Mouse (Mus musculus) gastrocnemius, adult 18-20 months (tissue): ENCODE data around the gene Gm11273. TPM values are rescaled to one million over a fixed set of nuclear protein-coding genes. Genes with fewer than 3 reads are reported as not detected.

Source experiments
- DNase-seq: peaks from one replicate; pipeline ENCODE4 v3.0.0; 2021; ENCODE audit warnings: low spot score
- total RNA-seq, 2 experiments: library from RNA; stranded (reverse); gene quantifications; 2 replicates each; pipeline ENCODE4 v1.2.3; 2021

Gene Gm11273
- total RNA-seq, 2 experiments from 2014 or later: 144 to 150 TPM

- no peak for DNase-seq
Measured at GRCm38 (mm10) chr13:21453042-21453441, 48.2 kb downstream of the Gm11273 start.

Other genes starting within 250 kb of the Gm11273 start
- not detected for gene Gpx5, start 208.7 kb downstream of the Gm11273 start, total RNA-seq
- gene Gpx6, start 189.3 kb downstream of the Gm11273 start, total RNA-seq: not detected
- gene Olfr1367, start 154.5 kb downstream of the Gm11273 start, total RNA-seq: not detected
- gene Zscan12, start 138.6 kb downstream of the Gm11273 start, total RNA-seq: 1 to 10 TPM; 6.8 to 7.6 TPM
- 10 to 100 TPM; 13.0 to 17.0 TPM for gene Zkscan3, start 98.7 kb downstream of the Gm11273 start, total RNA-seq
- under 1 TPM; 0.31 to 0.39 TPM for gene Pgbd1, start 60.4 kb downstream of the Gm11273 start, total RNA-seq
- 10 to 100 TPM; 13.1 to 14.1 TPM for gene Zscan26, start 47.7 kb downstream of the Gm11273 start, total RNA-seq
- gene Nkapl, start 32.9 kb downstream of the Gm11273 start, total RNA-seq: under 1 TPM; 0.19 to 0.21 TPM
- gene Zkscan4, start 22.5 kb downstream of the Gm11273 start, total RNA-seq: under 1 TPM; 0.40 to 0.73 TPM
- not detected for gene Gm10065, start 22.0 kb downstream of the Gm11273 start, total RNA-seq
- gene AK157302, start 6.2 kb downstream of the Gm11273 start, total RNA-seq: 10 to 100 TPM; 22.8 to 23.3 TPM
- 1 to 10 TPM; 6.2 to 6.3 TPM for gene Zkscan8, start 29.7 kb upstream of the Gm11273 start, total RNA-seq
- not detected for gene Olfr1366, start 41.4 kb upstream of the Gm11273 start, total RNA-seq
- not detected for gene Olfr1535, start 58.5 kb upstream of the Gm11273 start, total RNA-seq
- gene Olfr1364, start 80.3 kb upstream of the Gm11273 start, total RNA-seq: not detected
- gene Olfr1362, start 112.6 kb upstream of the Gm11273 start, total RNA-seq: not detected
- not detected for gene Olfr11, start 141.1 kb upstream of the Gm11273 start, total RNA-seq
- not detected for gene Olfr1361, start 162.0 kb upstream of the Gm11273 start, total RNA-seq
- gene Olfr1360, start 176.0 kb upstream of the Gm11273 start, total RNA-seq: not detected
- gene Olfr1359, start 196.7 kb upstream of the Gm11273 start, total RNA-seq: not detected
- 1 to 10 TPM; 3.4 to 3.7 TPM for gene Hist1h2bl, start 214.7 kb upstream of the Gm11273 start, total RNA-seq
- 1 to 10 TPM in 1 of 2 experiments, not detected in 1; 1.5 TPM for gene Hist1h2ai, start 215.0 kb upstream of the Gm11273 start, total RNA-seq
- gene Hist1h3h, start 216.2 kb upstream of the Gm11273 start, total RNA-seq: 1 to 10 TPM in 1 of 2 experiments, not detected in 1; 2.3 TPM
- not detected for gene Hist1h2bm, start 220.6 kb upstream of the Gm11273 start, total RNA-seq
- gene Hist1h4j, start 233.6 kb upstream of the Gm11273 start, total RNA-seq: under 1 TPM; 0.43 to 0.59 TPM
- 10 to 100 TPM; 15.2 to 22.0 TPM for gene Hist1h4k, start 249.1 kb upstream of the Gm11273 start, total RNA-seq